Mouse (Mus musculus) left cerebral cortex, adult 9 months (tissue): ENCODE results near the gene Wnt5a.

Experiments
- DNase-seq, 2 experiments: peaks; one replicate each; pipeline ENCODE4 v3.0.0; 2022; ENCODE audit warnings: low spot score in 2 of 2

The Wnt5a gene

DNA sequence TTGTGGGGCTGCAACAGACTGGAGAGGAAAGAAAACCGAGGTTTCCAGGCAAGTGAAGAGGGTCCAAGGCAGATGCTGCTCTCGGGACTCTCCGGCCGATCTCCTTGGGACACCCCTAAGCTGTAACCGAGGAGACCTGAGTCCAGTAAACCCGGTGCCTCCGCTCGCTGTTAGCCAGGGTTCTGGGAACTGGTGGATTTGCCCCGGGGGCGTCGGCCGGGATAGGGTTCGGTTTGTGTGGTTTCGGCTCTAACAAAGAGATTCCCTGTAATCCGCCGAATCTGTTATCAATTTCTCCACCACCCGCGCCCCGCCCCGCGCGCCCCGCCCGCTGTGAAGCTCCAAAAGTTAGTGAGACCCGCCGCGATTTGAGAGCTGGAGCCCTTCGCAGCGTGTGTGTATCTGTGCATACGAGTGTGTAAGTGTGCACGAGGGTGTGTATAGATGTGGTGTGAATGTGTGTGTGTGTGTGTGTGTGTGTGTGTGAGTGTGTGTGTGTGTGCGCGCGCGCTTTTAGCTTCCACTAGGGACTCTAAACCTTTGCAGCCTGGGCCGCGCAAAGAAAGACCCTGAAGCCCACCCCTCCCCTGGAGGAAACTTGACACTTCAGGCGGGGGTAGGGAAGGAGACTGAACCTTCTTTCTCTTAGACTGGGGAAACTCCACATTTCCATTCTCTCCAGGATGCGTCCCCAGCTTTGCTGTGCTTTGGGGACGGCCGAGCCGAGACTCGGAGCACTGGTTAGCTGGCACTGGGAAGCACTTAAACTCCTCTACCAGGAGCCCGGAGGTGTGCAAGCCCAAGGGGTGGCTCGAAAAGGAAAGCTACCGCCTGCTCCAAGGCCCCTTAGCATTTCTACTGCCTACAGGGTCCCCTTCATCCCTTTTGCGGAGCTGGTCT is 5.1 kb downstream of the Wnt5a start:
- no peak for DNase-seq

DNA sequence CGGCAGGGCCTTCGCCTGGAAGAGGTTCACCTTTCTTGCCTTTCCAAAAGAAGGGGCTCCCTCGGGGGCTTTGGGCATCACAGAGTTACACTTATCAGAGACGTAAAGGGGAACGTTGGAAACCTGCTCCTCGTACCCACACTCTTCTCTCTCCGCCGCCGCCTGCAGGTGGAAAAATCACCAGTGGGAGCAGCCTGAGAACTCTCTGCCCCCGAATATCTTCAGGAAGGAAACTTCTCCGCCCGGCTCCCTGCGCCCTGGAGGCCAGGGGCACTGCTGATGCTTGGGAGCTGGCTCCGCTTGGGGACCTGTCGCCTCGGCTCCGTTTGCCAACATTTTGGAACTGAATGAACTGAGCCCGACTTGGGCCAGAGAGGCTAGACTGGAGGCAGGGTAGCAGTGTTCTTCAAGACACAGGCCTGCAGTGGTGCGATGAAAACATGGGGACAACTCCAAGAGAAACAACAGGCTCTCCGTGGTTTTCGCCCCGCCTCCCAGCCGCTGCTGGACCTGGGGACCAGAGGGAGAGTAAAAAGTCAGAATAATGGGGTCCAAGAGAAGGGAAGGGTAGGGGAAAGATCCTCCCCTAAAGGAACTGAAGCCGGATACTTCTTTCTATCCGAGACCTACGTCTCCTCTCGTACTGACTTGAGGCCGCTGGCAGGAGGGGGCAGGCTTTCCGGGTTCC is 5.9 kb downstream of the Wnt5a start:
- peak in 1 of 2 experiments; percentile 21 for DNase-seq

DNA sequence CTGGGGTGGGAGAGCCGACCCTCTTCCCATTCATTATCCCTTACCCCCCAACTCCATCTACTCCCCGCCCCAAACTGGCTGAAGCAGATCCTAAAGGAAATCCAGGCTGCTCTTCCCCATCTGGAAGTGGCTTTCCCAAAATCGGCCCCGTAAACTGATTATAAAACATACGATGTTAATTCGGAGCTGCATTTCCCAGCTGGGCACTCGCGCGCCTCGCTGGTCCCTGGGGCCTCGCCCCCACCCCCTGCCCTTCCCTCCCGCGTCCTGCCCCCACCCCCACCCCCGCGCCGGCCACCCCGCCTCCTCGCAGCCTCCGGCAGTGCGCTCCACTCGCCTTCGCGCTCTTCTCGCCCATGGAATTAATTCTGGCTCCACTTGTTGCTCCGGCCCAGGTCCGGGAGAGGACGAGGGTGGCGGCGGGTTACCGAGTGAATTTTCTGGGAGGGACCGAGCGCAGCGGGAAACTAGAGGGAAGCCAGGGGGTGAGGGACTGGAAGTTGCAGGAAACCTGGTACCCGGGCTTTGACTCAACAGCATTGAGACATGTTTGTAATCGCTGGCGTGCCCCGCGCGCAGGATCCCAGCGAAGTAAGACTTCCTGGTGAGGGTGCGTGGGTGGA is 6.6 kb downstream of the Wnt5a start:
- no peak for DNase-seq

DNA sequence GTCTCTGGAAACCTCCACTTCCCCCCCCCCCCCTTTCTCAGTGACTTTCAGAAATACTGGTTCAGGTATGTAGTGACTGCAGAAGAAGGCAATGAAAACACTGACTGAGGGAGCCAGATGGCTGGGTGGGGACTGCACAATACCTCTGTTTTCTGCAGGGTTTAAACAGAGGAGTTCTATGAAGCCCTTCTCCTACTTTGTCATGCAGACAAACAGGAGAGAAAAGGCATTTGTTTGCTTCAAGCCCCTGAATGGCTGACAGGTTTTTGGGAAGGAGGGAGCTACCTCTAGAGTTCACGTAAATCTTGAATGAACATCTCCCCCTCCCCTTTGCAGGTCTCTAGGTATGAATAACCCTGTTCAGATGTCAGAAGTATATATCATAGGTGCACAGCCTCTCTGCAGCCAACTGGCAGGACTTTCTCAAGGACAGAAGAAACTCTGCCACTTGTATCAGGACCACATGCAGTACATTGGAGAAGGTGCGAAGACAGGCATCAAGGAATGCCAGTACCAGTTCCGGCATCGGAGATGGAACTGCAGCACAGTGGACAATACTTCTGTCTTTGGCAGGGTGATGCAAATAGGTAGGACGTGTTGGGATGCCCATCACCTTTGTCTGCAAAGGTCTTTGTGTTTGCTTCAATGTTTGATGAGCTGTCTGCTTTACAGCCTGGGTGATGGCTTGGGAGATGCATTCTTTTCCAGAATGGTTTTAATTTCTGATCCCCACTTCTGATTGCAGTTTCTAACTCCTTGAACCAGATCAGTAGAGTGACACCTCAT is 8.4 kb downstream of the Wnt5a start:
- no peak for DNase-seq

DNA sequence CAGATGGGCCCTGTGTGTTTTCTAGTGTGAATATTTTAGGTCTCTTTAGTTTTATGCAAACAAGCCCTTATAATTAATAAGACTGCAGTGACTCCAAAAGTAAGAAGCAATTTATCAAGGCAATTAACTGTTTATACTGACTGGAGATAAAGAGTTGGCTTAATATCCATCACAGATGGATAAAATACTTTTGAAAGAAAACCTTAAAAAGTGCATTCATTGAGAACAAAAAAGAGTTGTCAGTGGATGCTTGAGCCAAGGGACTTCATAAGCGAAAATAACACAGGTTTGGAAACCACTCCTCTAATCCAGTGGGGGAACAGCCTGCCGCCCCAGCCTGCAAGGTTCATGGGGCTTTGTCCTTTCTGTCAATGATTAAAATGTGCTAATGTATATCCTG is 9.6 kb downstream of the Wnt5a start:
- DNase-seq: no peak

DNA sequence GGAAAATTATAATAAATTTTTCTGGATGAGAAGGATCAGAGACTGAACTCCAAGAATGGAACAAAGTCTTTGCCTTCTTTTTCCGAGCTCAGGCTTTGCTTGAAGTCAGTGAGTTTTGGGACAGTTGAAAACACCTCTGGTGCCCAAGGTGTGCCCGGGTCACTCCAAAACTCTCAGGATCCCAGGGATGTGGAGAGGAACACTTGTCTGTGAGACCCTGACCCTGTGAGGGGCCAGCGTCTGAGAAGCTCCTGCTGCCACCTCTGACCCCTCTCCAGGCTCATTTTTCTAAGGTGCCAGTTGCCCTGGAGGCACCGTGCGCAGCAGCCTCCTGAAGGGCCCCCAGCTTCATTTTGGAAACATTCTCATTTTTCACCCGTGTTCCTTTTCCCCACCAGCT is 10.8 kb downstream of the Wnt5a start:
- DNase-seq: no peak

DNA sequence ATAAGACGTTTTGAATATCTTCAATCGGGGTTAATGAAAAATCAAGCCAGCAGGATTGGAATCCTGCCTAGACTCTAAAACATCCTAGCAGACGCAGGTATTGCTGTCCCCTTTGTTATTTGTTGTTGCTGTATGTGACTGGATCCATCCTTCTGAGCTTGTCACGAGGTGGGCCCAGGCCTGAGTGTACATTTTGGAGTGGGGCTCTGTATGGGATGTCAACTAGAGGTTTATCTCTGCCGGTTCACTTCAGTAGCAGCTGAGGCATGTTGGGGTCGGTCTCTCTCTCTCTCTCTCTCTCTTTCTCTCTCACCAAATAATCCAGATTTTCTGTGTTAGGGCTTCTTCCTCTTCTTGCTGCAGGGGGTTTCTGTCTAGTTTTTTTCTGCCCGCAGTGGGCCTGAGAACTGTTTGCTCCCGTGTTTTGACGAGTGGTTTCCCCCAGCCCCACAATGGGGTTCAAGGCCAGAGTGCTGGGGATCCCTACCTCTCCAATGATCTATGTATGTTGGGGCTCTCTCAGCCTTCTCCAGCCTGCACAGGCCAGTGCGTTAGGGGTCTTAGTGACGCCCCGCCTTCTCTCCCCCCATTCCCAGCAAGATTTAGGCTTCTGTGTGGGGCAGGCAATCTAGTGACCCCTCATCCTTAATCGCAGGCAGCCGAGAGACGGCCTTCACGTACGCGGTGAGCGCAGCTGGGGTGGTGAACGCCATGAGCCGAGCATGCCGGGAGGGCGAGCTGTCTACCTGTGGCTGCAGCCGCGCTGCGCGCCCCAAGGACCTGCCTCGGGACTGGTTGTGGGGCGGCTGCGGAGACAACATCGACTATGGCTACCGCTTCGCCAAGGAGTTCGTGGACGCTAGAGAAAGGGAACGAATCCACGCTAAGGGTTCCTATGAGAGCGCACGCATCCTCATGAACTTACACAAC is 13.3 kb downstream of the Wnt5a start:
- DNase-seq: no peak

DNA sequence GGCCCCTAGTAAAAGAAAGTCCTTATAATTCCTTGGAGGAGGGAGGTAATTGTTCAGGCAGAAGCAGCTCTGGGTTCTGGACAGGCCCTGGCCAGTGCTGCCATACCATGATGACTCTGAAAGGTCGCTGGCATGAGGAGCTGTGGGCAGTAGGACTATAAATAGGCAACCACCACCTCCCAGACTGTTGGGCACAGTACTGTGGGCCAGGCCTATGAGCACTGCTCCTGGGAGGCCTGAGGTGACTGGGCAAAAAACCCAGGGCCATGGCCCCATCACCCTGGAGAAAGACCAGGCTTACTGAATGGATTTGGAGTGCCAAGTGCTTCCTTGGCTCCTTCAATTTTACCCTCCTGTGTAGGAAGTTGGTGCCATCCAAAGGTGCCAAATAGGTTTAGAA is 16.6 kb downstream of the Wnt5a start:
- no peak for DNase-seq

DNA sequence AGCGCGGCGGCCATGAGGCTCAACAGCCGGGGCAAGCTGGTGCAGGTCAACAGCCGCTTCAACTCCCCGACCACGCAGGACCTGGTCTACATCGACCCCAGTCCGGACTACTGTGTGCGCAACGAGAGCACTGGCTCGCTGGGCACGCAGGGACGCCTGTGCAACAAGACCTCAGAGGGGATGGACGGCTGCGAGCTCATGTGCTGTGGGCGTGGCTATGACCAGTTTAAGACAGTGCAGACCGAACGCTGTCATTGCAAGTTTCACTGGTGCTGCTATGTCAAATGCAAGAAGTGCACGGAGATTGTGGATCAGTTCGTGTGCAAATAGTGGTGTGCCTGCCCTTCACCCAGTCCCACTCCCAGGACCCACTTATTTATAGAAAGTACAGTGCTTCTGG is 18.1 kb downstream of the Wnt5a start:
- no peak for DNase-seq

DNA sequence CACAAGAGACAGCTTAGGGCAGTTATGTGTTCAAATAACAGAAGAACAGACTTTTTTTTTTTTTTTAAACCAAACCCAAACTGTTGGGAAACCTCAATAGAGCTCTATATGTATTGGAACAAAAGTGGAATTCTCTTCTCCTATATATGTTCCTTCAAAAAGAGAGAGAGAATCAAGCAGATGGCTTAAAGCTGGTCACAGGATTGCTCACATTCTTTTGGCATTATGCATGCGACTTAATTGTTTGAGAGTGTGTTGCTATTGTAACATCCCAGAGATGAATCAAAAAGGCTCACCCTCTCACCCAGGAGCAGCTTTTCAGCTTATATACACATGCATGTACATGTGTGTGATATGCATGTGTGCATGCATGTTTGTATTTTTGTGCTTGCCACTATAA is 21.0 kb downstream of the Wnt5a start:
- no peak for DNase-seq

DNA sequence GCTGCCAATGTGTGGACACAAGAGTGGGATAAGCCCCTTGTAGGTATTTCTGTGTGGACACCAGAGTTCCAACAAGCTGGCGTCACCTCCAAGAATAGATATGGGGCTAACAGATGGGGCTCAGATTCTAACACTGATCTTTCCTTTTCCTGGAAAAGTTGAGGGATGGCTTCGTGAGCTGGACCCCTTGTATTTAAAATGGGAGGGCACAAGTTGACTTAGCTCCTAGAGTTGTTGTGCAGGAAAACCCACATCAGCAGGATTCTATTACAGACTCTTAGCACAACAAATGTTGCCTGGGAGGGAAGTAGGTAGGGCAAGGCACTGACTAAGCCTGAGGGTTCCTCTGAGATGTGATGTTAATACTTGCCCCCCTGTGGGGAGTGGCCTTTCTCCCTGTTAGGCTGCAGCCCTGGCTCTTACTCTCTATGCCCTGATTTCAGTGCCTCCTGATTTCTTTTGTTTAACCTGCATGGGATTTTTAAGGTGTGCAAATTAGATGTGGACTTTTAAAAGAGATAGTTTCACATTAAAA is 23.7 kb downstream of the Wnt5a start:
- no peak for DNase-seq

DNA sequence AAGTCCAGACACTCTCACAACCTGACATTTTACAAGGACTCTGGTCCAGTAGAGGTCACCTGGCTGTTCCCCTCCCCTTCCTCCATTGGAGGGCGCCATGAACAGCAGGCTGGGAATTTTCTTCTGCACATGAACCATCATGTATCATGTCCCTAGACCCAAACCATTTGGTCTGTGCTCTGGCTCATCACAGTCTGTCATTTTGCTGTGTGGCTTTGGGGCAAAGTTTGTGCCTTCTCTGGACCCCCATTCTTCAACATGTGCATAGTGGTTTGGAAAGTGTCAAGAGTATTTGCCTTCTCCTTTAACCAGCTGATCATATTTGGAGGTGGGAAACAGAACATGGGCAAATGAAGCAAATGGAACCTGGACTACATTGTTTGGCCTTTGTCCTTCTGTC is 27.0 kb downstream of the Wnt5a start:
- no peak for DNase-seq

DNA sequence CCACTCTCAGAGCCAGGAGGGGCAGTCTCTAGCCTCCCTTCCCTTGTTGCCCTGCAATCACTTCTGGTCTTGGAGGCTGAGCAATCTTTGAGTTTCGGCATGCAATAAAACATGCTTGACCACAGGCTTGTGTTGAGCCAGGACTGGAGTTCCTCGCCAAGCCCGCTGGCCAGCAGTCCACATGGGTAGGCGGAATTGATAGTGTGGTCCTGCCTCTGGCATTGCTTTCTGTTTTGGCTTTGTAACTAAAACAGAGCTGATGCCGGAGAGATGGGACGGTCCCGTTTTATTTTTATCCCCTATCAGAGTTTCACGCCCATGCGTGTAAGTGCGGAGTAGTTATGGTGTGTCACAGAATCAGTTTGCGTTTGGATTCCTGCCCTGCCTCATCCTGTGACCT is 28.4 kb downstream of the Wnt5a start:
- no peak for DNase-seq

DNA sequence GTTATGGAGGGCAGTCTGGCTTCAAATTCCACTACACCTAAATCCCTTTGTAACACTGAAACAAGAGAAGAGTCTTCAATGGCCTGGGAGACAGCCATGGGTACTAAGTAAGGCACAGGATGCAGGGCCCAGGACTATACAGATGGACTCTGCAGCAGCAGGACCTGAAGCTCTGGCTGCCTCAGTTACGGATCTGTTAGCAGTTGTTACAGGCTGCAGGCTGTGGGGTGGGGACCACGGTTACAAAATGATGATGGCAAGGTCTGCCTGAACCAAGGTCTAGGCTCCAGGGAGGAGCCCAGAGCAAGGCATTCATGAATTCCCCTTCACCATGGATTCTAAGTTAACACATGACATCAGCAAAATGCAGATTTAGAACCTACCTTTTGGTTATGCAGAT is 29.3 kb downstream of the Wnt5a start:
- no peak for DNase-seq

DNA sequence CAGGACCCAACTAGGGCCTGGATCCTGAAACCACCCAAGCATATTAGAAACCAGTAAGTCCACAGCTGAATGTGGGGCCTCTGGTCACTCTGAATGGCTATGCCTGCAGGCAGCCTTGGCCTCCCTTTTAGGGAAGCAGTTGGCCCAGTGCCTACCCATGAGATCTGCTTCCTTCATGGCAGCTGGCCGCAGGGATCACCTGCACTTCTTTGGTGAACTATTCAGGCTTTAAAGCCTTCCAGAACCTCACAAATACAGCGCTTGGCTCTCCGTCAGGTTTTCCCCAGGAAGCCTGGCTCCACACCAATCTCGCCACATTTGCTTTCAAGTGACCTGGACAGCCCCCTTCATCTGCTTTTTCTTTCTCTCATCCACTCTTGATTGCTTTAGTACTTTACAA is 31.3 kb downstream of the Wnt5a start:
- DNase-seq: peak in 1 of 2 experiments; percentile 12

DNA sequence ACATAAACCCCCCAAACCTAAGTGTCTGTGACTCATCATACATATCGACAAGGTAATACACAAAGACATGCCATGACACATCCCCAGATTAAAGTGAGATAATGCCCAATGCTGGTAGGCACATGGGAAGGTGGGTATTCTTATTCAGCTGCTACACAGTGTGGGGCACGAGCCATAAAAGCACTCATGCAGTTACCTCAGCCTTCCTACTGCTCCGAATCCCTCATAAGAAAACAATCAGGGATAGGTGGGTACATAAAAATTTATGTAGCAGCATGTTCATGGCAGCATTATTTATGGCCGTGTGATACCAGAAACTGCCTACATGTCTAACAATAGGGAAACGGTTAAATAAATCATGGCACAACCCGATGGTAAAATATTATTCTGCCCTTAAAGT is 35.0 kb downstream of the Wnt5a start:
- DNase-seq: no peak

DNA sequence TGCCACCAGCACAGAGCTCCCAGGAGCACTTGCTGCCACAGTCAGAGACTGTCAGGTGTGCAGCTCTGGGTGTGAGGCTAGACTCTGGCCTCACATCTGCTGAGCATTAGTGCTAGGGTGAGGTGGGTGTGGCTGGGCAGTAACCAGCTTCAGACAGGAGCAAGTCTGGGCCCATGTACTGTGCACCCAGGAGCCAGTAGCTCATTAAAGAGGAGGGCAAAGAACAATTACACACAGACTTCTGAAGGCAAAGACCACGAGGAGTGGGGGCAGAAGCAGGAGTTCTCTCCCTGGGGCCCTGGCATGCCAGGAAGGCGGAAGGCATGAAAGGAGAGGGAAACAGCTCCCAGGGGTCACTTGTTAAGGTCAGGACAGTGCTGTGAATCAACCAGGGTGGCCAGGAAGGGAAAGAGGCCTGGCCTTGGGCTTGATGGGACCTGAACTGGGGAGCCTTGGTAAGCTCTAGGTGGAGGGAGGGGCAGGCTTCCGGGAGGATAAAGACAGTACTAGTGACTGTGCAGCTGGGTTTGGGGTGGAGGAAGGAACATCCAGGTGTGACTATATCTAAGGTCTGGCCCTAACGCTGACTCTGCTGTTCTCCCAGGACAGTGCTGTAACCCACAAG is 37.7 kb downstream of the Wnt5a start:
- DNase-seq: no peak

DNA sequence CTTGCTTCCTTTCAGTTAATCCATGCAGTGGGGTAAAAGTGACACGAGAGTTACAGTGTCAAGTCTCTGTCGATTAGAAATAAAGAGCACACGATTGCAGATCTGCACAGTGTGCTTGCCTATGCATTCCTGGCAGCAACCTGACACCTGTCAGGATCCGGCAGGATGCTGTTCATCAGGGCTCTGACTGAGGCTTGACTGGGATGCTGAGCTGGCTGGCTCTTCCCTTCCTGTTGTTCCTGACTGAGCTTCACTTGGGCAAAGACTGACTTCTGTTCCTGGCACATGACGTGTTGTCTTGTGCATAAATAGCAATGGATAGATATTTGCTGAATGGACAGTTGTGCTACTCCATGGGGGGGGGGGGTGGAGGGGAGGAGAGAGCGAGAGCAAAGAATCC is 57.3 kb downstream of the Wnt5a start:
- DNase-seq: no peak
